Comparison of ENCODE assay signal across 13 mouse cellular contexts in the genomic region with DNA sequence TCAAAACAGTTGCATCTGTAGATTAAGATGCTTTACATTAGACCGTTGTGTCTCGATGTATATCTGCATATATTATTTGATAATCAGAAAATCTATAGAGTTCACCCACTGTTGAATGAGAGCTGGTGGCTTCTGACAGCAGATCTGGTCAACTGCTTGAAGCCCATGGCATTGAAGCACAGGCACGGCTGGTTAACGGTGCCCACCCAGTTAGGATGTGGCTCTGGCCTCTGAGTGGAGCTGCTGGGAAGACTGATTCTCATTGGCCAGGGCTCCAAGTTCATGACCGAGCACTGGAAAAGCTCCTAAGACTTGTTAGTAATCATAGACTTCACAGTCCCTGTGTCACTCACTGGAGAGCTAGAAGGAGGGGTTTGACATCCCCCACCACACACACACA. TPM values are rescaled to one million over a fixed set of nuclear protein-coding genes. Genes with fewer than 3 reads are reported as not detected.
"Had no signal": no experiment of that assay in that cellular context is flagged by ENCODE, and none has a peak within 500 bp of the region (broad histone marks: within the 10 kb centered on the region; RNA-seq: fewer than 3 reads in every experiment).

No protein-coding gene starts in this region.

RNA-seq across cellular contexts. Expression of a gene that starts 51.2 kb away (rescaled TPM):
- total RNA-seq: neutrophil, adult 5-6 weeks had no signal
- polyA plus RNA-seq: neural tube, embryonic 13.5 days; neural tube, embryonic 14.5 days; neural tube, embryonic 15.5 days; small intestine, adult 2 months; spleen, adult 2 months; stomach, embryonic 14.5 days; stomach, embryonic 15.5 days; stomach, embryonic 16.5 days; stomach, postnatal 0 days; thymus, adult 2 months; thymus, postnatal 0 days; urinary bladder, adult 2 months had no signal
